Mouse (Mus musculus) G1E (cell line): Measurements from ENCODE around the gene Myo1a. TPM values are rescaled to one million over a fixed set of nuclear protein-coding genes. Genes with fewer than 3 reads are reported as not detected.

Experiments used
- ATAC-seq: 2 replicates; pipeline ENCODE4 v1.8.0; 2016; ENCODE audit warnings: mild to moderate bottlenecking; ENCODE audit not compliant: insufficient number of reproducible peaks, poor library complexity, low FRiP score, severe bottlenecking; ENCODE audit errors: extremely low read depth
- DNase-seq: peaks from one replicate; pipeline ENCODE4 v3.0.0; 2012; ENCODE audit warnings: low spot score
- H3K27me3 ChIP-seq: 2 replicates; pipeline ENCODE4 v1.6.1; 2012; ENCODE audit warnings: mild to moderate bottlenecking, low read length, inconsistent platforms; ENCODE audit not compliant: insufficient read depth
- H3K36me3 ChIP-seq: replicated peaks from 2 replicates; pipeline ENCODE3; 2012; ENCODE audit warnings: mild to moderate bottlenecking, inconsistent platforms
- H3K4me1 ChIP-seq: 2 replicates; pipeline ENCODE4 v1.6.1; 2012; ENCODE audit warnings: low read depth, low read length, inconsistent platforms, mixed read lengths; ENCODE audit not compliant: insufficient read depth
- H3K4me3 ChIP-seq: 2 replicates; pipeline ENCODE4 v1.5.1; 2012; ENCODE audit warnings: low read depth, mild to moderate bottlenecking, inconsistent platforms, low read length, moderate library complexity, mixed read lengths
- H3K9me3 ChIP-seq: replicated peaks from 2 replicates; pipeline ENCODE4 v1.6.1; 2012; ENCODE audit warnings: inconsistent platforms
- CTCF ChIP-seq: IDR thresholded peaks from 2 replicates; pipeline ENCODE4 v1.5.1; 2012; ENCODE audit warnings: low read depth, low read length, inconsistent platforms, mixed read lengths
- GATA1 ChIP-seq: IDR thresholded peaks from 2 replicates; pipeline ENCODE4 v1.6.1; 2012; ENCODE audit warnings: borderline replicate concordance, low read length, inconsistent platforms, mixed read lengths
- GATA2 ChIP-seq: IDR thresholded peaks from 2 replicates; pipeline ENCODE4 v1.6.1; 2012; ENCODE audit warnings: low read depth, low read length, inconsistent platforms, borderline replicate concordance
- POLR2AphosphoS5 ChIP-seq: IDR thresholded peaks from 2 replicates; pipeline ENCODE4 v1.6.1; 2012; ENCODE audit warnings: low read depth, low read length, inconsistent platforms; ENCODE audit not compliant: insufficient replicate concordance
- TAL1 ChIP-seq: conservative IDR thresholded peaks from 2 replicates; pipeline ENCODE4 v1.6.1; 2012; ENCODE audit warnings: low read depth, low read length, inconsistent platforms, mixed read lengths
- polyA plus RNA-seq: library from polyadenylated mRNA; stranded (reverse); fragments of >175 nt; gene quantifications from 2 replicates; pipeline ENCODE4 v1.2.3, GENCODE M21; 2012
- total RNA-seq, 2 experiments: library from RNA; stranded (forward) in 1 of 2; stranded (reverse) in 1 of 2; fragments of 200-1000 nt in 1 of 2; fragments of >200 nt in 1 of 2; fragmentation: Nextera tagmentation in 1 of 2; gene quantifications; 2 replicates each; pipeline ENCODE4 v1.2.3; 2014 to 2017

The Myo1a gene
- total and polyA plus RNA-seq, 3 experiments, result 0.09 to 0.23 (median 0.16) TPM

DNA sequence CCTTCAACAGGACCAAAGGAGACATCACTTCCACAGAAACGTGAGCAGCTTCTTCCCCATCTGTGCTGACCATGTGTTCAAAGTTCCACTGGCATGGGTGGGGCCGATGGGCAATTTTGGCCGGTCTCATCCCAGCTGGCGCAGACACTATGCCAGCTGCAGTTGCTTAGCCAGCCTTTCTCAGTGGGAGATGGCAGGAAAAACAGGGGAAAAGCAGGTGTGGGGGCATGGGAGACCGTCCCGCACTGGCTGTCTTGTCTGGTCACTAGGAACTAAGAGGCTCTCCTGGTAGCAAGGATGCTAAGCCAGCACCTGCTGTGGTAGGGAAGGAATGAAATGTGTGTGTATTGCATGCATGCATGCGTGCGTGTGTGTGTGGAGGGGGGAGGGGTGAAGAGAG, 23.5 kb downstream of the Myo1a start:
- no peak for TF ChIP-seq TAL1
- TF ChIP-seq GATA2, result no peak
- no peak for TF ChIP-seq POLR2AphosphoS5
- TF ChIP-seq CTCF, result no peak
- TF ChIP-seq GATA1, result no peak
- H3K27me3 ChIP-seq, result peaks cover 47% of the 10 kb centered on the region

GRCm38 (mm10) chr10:127730285-127730932, 25.4 kb downstream of the Myo1a start:
- Histone ChIP-seq H3K4me1 (peaks cover 81% of the 10 kb centered on the region), H3K9me3 (peaks cover 5% of the 10 kb centered on the region), H3K4me3 (peak overlapping the region; percentile 44; the same call in 1 of the 2 replicates), H3K27me3 (peaks cover 31% of the 10 kb centered on the region), H3K36me3 (no peaks in the 10 kb centered on the region)
- TF ChIP-seq CTCF, result no peak
- TF ChIP-seq TAL1, result peak; percentile 61
- no peak for TF ChIP-seq GATA1
- no peak for TF ChIP-seq GATA2
- TF ChIP-seq POLR2AphosphoS5, result no peak
- peak; percentile 53 for DNase-seq
- ATAC-seq, result peak; percentile 62

More for the DNA sequence above, 23.5 kb downstream of the Myo1a start:
- H3K4me3 ChIP-seq, result peak overlapping the region; percentile 31; the same call in 1 of the 2 replicates
- H3K9me3 ChIP-seq, result no peaks in the 10 kb centered on the region
- H3K4me1 ChIP-seq, result peaks cover 68% of the 10 kb centered on the region
- DNase-seq (no peak), ATAC-seq (no peak)
- no peaks in the 10 kb centered on the region for H3K36me3 ChIP-seq

- Histone ChIP-seq H3K4me3 (peak overlapping the region; percentile 20; the same call in 1 of the 2 replicates), H3K4me1 (peaks cover 82% of the 10 kb centered on the region), H3K36me3 (no peaks in the 10 kb centered on the region), H3K27me3 (peaks cover 26% of the 10 kb centered on the region), H3K9me3 (peaks cover 5% of the 10 kb centered on the region)
- DNase-seq, result no peak
- ATAC-seq, result no peak
- TF ChIP-seq GATA2 (no peak), GATA1 (no peak), CTCF (no peak), TAL1 (no peak), POLR2AphosphoS5 (no peak)
Observed at GRCm38 (mm10) chr10:127730933-127731310, 26.0 kb downstream of the Myo1a start.

- peaks cover 87% of the 10 kb centered on the region for H3K4me1 ChIP-seq
- DNase-seq (no peak), ATAC-seq (no peak)
- TF ChIP-seq CTCF (no peak), GATA2 (no peak), TAL1 (no peak), GATA1 (no peak), POLR2AphosphoS5 (no peak)
- H3K27me3 ChIP-seq, result peaks cover 23% of the 10 kb centered on the region
- no peaks in the 10 kb centered on the region for H3K36me3 ChIP-seq
- H3K9me3 ChIP-seq, result peaks cover 5% of the 10 kb centered on the region
- H3K4me3 ChIP-seq, result peak overlapping the region; percentile 20; the same call in 1 of the 2 replicates
Observed at GRCm38 (mm10) chr10:127731397-127731796, 26.4 kb downstream of the Myo1a start.

- no peak for DNase-seq
- TF ChIP-seq POLR2AphosphoS5 (no peak), TAL1 (no peak), GATA2 (no peak), GATA1 (no peak), CTCF (no peak)
- peaks cover 88% of the 10 kb centered on the region for H3K4me1 ChIP-seq
- no peaks in the 10 kb centered on the region for H3K27me3 ChIP-seq
- no peak overlapping the region; the same call in 1 of the 2 replicates for H3K4me3 ChIP-seq
- no peak for ATAC-seq
- no peaks in the 10 kb centered on the region for H3K36me3 ChIP-seq
- peaks cover 5% of the 10 kb centered on the region for H3K9me3 ChIP-seq
Observed at GRCm38 (mm10) chr10:127734434-127734833, 29.5 kb downstream of the Myo1a start.

DNA sequence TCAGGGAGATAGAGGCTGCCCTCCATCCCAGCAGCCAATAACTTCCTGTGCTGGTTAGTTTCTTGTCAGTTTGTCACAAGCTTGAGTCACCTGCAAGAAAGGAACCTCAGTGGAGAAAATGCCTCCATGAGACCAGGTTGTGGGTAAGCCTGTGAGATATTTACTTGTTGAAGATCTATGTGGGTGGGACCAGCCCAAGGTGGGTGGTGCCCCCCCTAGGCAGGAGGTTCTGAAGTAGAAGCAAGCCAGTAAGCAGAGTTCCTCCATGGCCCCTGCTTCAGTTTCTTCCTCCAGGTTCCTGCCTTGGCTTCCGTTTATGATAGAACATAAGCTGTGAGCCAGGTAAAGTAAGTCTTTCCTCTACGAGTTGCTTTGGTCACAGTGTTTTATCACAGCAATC, 31.3 kb downstream of the Myo1a start:
- H3K36me3 ChIP-seq, result peaks cover 3% of the 10 kb centered on the region
- TF ChIP-seq TAL1, result no peak
- TF ChIP-seq CTCF, result no peak
- no peak for TF ChIP-seq GATA1
- TF ChIP-seq GATA2, result no peak
- no peak for TF ChIP-seq POLR2AphosphoS5
- no peak for DNase-seq
- H3K27me3 ChIP-seq, result no peaks in the 10 kb centered on the region
- H3K4me3 ChIP-seq, result no peak overlapping the region
- ATAC-seq, result no peak
- H3K9me3 ChIP-seq, result peaks cover 5% of the 10 kb centered on the region
- H3K4me1 ChIP-seq, result peaks cover 83% of the 10 kb centered on the region
